Mouse (Mus musculus): ENCODE measurements around the gene Gm10310.
"Not testable (repeated sequence)": the region's sequence is repeated elsewhere in the genome, so short reads cannot be mapped to it uniquely, and the experiment has no call there.

Gm10310 gene

GRCm38 (mm10) chr10:129984962-129985361 lies at the start of gene Gm10310:
Gene Gm10310, minus strand, starts transcription at chr10:129985062.
- not testable (repeated sequence) for DNase-seq

- no peak for DNase-seq
Observed at GRCm38 (mm10) chr10:130030048-130030447, 45.2 kb upstream of the Gm10310 start, which contains the start of gene Olfr821. Gene Olfr821, plus strand, starts transcription at chr10:130030348.

DNA sequence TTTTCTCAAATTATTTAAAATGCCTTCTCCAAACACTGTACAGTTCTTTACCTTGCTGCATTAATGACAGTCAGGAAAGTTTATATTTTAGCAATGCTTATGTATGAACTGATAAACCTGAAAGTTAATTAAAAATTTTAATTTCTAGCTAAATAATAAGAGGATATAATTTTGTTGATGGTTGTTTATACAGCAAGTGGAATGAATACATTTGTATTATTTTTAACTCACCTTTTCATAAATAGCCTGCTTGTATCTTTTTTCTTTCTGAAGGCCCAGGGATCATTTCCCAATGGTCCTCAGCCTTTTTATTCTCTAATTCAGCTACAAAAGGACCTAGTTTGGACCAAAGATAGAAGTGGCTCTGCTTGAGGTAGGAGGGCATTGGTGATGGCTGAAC lies 27.5 kb upstream of the Gm10310 start, which contains the start of gene Olfr820:
Gene Olfr820, plus strand, starts transcription at position 301 of the 400 bp plus-strand sequence.
- DNase-seq: no peak

DNA sequence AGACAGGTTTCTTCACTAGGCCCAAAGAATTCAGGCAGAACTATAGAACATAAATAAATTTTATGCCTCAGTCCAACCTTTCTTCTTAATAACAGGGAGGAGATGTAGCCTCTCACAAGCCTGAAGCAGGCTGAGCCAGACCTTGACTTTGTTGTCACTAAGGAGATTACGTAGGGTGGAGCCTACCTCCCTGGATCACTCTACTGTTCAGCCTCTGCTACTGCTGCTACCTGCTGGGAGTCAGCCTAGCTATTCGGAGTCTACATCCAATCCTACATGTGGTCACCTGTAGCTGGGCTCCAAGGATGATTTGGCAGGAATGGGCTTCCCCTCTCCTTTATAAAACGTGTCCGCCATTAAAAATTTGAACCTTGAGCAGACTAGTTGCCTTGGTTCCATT lies 20.5 kb upstream of the Gm10310 start:
- not testable (repeated sequence) for DNase-seq

GRCm38 (mm10) chr10:130004104-130004503 lies 19.2 kb upstream of the Gm10310 start:
- not testable (repeated sequence) for DNase-seq

DNA sequence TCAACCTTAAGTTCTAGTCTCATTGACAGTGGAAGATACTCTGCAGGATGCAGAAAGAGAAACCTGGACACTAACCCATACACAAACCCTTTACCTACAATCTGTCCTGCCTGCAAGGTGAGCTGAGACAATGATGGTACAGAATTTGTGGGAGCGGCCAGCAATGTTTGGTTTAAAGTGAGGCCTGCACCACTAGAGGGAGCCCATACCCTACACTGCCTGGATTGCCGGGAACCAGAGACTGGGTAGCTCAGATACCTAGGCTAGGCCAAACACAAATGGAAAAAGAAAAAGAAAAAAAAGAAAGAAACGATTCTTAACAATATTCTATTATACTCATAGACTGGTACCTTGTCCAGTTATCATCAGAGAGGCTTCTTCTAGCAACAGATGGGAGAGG lies 3.0 kb downstream of the Gm10310 start:
- DNase-seq: not testable (repeated sequence)

GRCm38 (mm10) chr10:129976040-129976439 lies 8.8 kb downstream of the Gm10310 start, which contains the start of gene Olfr247:
Gene Olfr247, minus strand, starts transcription at chr10:129976140.
- not testable (repeated sequence) for DNase-seq

- DNase-seq: not testable (repeated sequence)
Observed at GRCm38 (mm10) chr10:129972994-129973393, 11.9 kb downstream of the Gm10310 start.

- DNase-seq: not testable (repeated sequence)
Observed at GRCm38 (mm10) chr10:129967166-129967565, 17.7 kb downstream of the Gm10310 start, which contains the start of gene Olfr819. Gene Olfr819, minus strand, starts transcription at chr10:129967266.

DNA sequence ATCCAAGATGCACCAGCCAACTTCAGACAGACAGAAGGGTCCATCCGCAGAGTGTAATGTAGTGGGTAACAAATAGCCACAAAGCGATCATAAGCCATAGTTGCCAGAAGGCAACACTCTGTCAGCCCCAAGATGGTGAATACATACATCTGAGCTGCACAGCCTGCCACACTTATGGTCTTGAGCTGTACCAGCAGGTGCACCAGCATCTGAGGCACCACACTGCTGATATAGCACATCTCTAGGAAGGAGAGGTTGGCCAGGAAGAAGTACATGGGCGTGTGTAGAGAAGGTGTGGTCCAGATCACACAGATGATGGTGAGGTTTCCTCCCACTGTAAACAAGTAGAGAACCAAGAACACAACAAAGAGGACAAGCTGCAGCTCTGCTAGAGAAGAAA lies 18.6 kb downstream of the Gm10310 start:
- DNase-seq: not testable (repeated sequence)

GRCm38 (mm10) chr10:129949000-129949399 lies 35.9 kb downstream of the Gm10310 start, which contains the start of gene Olfr818:
Gene Olfr818, minus strand, starts transcription at chr10:129949100.
- no peak for DNase-seq
